Mouse (Mus musculus) liver, adult 2 months (tissue): ENCODE results near the gene Olfm1.

Experiments
- CTCF ChIP-seq: fragments of 200-500 bp; IDR thresholded peaks from 2 replicates; pipeline ENCODE4 v1.5.1; 2011; ENCODE audit warnings: low read depth, low read length, control low read depth
- POLR2A ChIP-seq: fragments of 200-500 bp; IDR thresholded peaks from 2 replicates; pipeline ENCODE4 v1.6.1; 2011; ENCODE audit warnings: low read length, control low read depth; ENCODE audit not compliant: insufficient read depth; ENCODE audit errors: extremely low read depth

- TF ChIP-seq CTCF: peak; percentile 94
- TF ChIP-seq POLR2A: no peak
These were observed 11.4 kb downstream of the Olfm1 start for GRCm38 (mm10) chr2:28204167-28204566.
